21 mouse cellular contexts compared by ENCODE assay signal in the genomic region with DNA sequence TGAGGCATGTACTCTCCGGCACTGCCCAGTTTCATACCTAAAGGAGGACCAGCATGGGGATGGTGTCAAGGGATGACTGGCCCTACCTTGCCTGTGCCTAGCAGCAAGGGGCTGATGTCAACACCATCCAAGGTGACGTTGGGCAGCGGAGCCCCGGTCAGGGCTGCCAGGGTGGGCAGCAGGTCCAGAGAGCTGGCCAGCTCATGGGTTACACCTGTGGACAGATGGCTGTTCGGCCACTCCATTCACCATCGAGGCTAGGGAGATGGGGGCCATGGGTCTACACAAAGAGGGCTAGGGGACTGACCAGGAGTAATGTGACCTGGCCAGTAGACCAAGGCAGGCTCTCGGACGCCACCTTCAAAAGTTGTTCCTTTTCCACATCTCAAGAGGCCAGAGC. TPM values are rescaled to one million over a fixed set of nuclear protein-coding genes. Genes with fewer than 3 reads are reported as not detected.
A peak's percentile ranks its signal among the peaks of the same experiment; 100 is the strongest.
DNase-seq lines count a peak whose midpoint lies in the region; ATAC-seq and TF ChIP-seq lines count a peak whose summit lies in the region.
"Had no signal": no experiment of that assay in that cellular context is flagged by ENCODE, and none has a peak within 500 bp of the region (broad histone marks: within the 10 kb centered on the region; RNA-seq: fewer than 3 reads in every experiment).

No protein-coding gene starts in this region.

- DNase-seq in cerebellum, adult 9-10 months, result peak; percentile 43
- DNase-seq in cerebellum, postnatal 4 days (ENCODE audit: low spot score in 2 of 2), result no peak
- DNase-seq in heart, adult 11 months, result peak; percentile 94
- DNase-seq in testis, postnatal 14 days (ENCODE audit: low spot score), result no peak
- DNase-seq: adrenal gland, adult 2 months; adrenal gland, postnatal 10 days; adrenal gland, postnatal 25 days; cerebellum, adult 8-10 months; cerebellum, postnatal 14 days; embryo, embryonic 11 days had no signal

- 92% methylated on average over 8 of the region's 8 CpGs for WGBS in heart, embryonic 11.5 days (ENCODE audit: insufficient replicate concordance)

- H3K36me3 ChIP-seq in heart, embryonic 11.5 days (ENCODE audit: control insufficient read depth, insufficient read depth, low read length), result no peaks in the 10 kb centered on the region
- peaks cover 1% of the 10 kb centered on the region; the same call in 1 of the 2 replicates for H3K36me3 ChIP-seq in testis, adult 2 months (ENCODE audit: control insufficient read depth, insufficient read depth, low read length)
- H3K36me3 ChIP-seq: embryonic facial prominence, embryonic 13.5 days; embryonic facial prominence, embryonic 15.5 days; forebrain, embryonic 10.5 days; forebrain, embryonic 12.5 days had no signal

- no peak for TF ChIP-seq POLR2A in testis, adult 2 months (IDR thresholded peaks at IDR 0.05; ENCODE audit: control insufficient read depth, low read depth, low read length)

- no peak for TF ChIP-seq CTCF in testis, adult 2 months (IDR thresholded peaks at IDR 0.05; ENCODE audit: control insufficient read depth, insufficient read depth, insufficient replicate concordance, low read depth, low read length)

- peaks cover 9% of the 10 kb centered on the region for H3K4me1 ChIP-seq in heart, embryonic 11.5 days (ENCODE audit: control insufficient read depth, insufficient read depth, low read length)
- peaks cover 25% of the 10 kb centered on the region for H3K4me1 ChIP-seq in testis, adult 2 months (ENCODE audit: control insufficient read depth, insufficient read depth, low read length)

- no peaks in the 10 kb centered on the region for H3K9me3 ChIP-seq in heart, embryonic 11.5 days (replicated peaks; ENCODE audit: control insufficient read depth, low read length)
- H3K9me3 ChIP-seq: embryonic facial prominence, embryonic 13.5 days; embryonic facial prominence, embryonic 15.5 days; forebrain, embryonic 10.5 days; forebrain, embryonic 12.5 days had no signal

- no peak overlapping the region for H3K27ac ChIP-seq in heart, embryonic 11.5 days (ENCODE audit: low read depth, low read length)
- no peak overlapping the region for H3K27ac ChIP-seq in testis, adult 2 months (ENCODE audit: control insufficient read depth, insufficient read depth, low read depth, low read length)
- H3K27ac ChIP-seq: embryonic facial prominence, embryonic 13.5 days; embryonic facial prominence, embryonic 15.5 days; forebrain, embryonic 12.5 days had no signal

- H3K4me2 ChIP-seq in heart, embryonic 11.5 days, result no peak overlapping the region
- H3K4me2 ChIP-seq: embryonic facial prominence, embryonic 13.5 days; embryonic facial prominence, embryonic 15.5 days; forebrain, embryonic 12.5 days had no signal

- no peak for ATAC-seq in heart, embryonic 11.5 days (replicated peaks; ENCODE audit: insufficient number of reproducible peaks, low FRiP score, low TSS enrichment)
- ATAC-seq: forebrain, embryonic 14.5 days; forebrain, embryonic 16.5 days had no signal

- no peaks in the 10 kb centered on the region for H3K27me3 ChIP-seq in heart, embryonic 11.5 days (ENCODE audit: control insufficient read depth, insufficient read depth, low read length)
- H3K27me3 ChIP-seq in testis, adult 2 months (ENCODE audit: control insufficient read depth, insufficient read depth, low read length), result no peaks in the 10 kb centered on the region
- H3K27me3 ChIP-seq: embryonic facial prominence, embryonic 13.5 days; embryonic facial prominence, embryonic 15.5 days had no signal

- no peak overlapping the region for H3K9ac ChIP-seq in heart, embryonic 11.5 days (ENCODE audit: low read depth, low read length)
- H3K9ac ChIP-seq: embryonic facial prominence, embryonic 13.5 days; embryonic facial prominence, embryonic 15.5 days; forebrain, embryonic 12.5 days had no signal

- H3K4me3 ChIP-seq in heart, embryonic 11.5 days (ENCODE audit: low read depth, low read length), result no peak overlapping the region
- peak overlapping the region; percentile 79 for H3K4me3 ChIP-seq in testis, adult 2 months (ENCODE audit: control insufficient read depth, low read depth, low read length)
- H3K4me3 ChIP-seq: embryonic facial prominence, embryonic 13.5 days; embryonic facial prominence, embryonic 15.5 days; erythroblast, embryonic 14.5 days; forebrain, embryonic 10.5 days; forebrain, embryonic 12.5 days had no signal

RNA-seq across cellular contexts. Expression of a gene that starts 3.3 kb away (rescaled TPM):
- 9.4 TPM in 2 replicates for polyA plus RNA-seq in heart, embryonic 11.5 days (2014; fragmentation: Nextera tagmentation; extraction: Ambion mirVana)
- polyA plus RNA-seq in testis, adult 2 months (2012; rRNA removed), result 221 and 236 TPM in 2 replicates

RNA-seq across cellular contexts. Expression of a gene that starts 20.2 kb away (rescaled TPM):
- 0.19 and 0.68 TPM in 2 replicates for polyA plus RNA-seq in heart, embryonic 11.5 days (2014; fragmentation: Nextera tagmentation; extraction: Ambion mirVana)
- 31.9 and 34.3 TPM in 2 replicates for polyA plus RNA-seq in testis, adult 2 months (2012; rRNA removed)
- polyA plus RNA-seq: C2C12; erythroblast, embryonic 14.5 days had no signal

RNA-seq across cellular contexts. Expression of a gene that starts 25.5 kb away (rescaled TPM):
- polyA plus RNA-seq in heart, embryonic 11.5 days (2014; fragmentation: Nextera tagmentation; extraction: Ambion mirVana), result 2.1 and 2.7 TPM in 2 replicates
- 1.1 and 1.8 TPM in 2 replicates for polyA plus RNA-seq in testis, adult 2 months (2012; rRNA removed)

RNA-seq across cellular contexts. Expression of a gene that starts 44.2 kb away (rescaled TPM):
- 67.6 and 68.1 TPM in 2 replicates for polyA plus RNA-seq in heart, embryonic 11.5 days (2014; fragmentation: Nextera tagmentation; extraction: Ambion mirVana)
- 50.7 and 52.8 TPM in 2 replicates for polyA plus RNA-seq in testis, adult 2 months (2012; rRNA removed)

RNA-seq across cellular contexts. Expression of a gene that starts 44.4 kb away (rescaled TPM):
- 0.86 TPM in 1 of 2 replicates, not detected in the other for polyA plus RNA-seq in heart, embryonic 11.5 days (2014; fragmentation: Nextera tagmentation; extraction: Ambion mirVana)
- 1.2 and 1.9 TPM in 2 replicates for polyA plus RNA-seq in testis, adult 2 months (2012; rRNA removed)
- polyA plus RNA-seq: embryonic facial prominence, embryonic 11.5 days; embryonic facial prominence, embryonic 13.5 days; embryonic facial prominence, embryonic 15.5 days; forebrain, embryonic 10.5 days; forebrain, embryonic 12.5 days; forebrain, embryonic 14.5 days; forebrain, embryonic 16.5 days had no signal

Comparison
In these comparisons a context has a peak if more than half of its experiments do, and no peak if none do; other contexts are left out.
1. DNase-seq: peak in cerebellum, adult 9-10 months (single experiment) and heart, adult 11 months (single experiment); none in cerebellum, postnatal 4 days (0 of 2) and testis, postnatal 14 days (single experiment).
2. RNA of a gene that starts 3.3 kb away (polyA plus RNA-seq): 221 to 236 TPM in testis, adult 2 months; 9.4 TPM in heart, embryonic 11.5 days; every median in the first group is over 10 times any median in the second.
3. RNA of a gene that starts 20.2 kb away (polyA plus RNA-seq): 31.9 to 34.3 TPM in testis, adult 2 months; 0.19 to 0.68 TPM in heart, embryonic 11.5 days; every median in the first group is over 10 times any median in the second.